Mouse (Mus musculus): ENCODE data around the gene Tmem132c. TPM values are rescaled to one million over a fixed set of nuclear protein-coding genes. Genes with fewer than 3 reads are reported as not detected.

Tmem132c gene
- polyA plus RNA-seq, 1 experiment, result not detected

DNA sequence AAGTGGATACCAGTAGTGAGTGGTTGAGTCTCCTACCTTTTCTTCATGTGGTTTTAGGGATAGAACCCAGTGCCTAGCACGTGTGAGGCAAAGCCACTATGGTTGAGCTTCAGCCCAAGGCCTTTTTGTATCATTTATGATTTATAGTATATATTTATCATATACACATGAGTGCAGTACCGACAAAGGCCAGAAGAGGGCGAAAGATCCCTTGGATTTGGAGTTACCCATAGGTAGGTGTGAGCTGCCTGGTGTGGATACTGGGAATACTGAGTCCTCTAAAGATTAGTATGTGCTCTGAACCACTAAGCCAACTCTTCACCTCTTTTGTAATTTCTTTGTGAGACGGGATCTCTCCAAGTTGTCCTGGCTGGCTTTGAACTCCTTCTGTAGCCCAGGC lies 212.0 kb downstream of the Tmem132c start:
- WGBS, result 34% methylated on average over 4 of the region's 4 CpGs
- TF ChIP-seq CTCF (IDR thresholded peaks at IDR 0.05; ENCODE audit: insufficient read depth, low read depth, low read length) (no peak), POLR2A (IDR thresholded peaks at IDR 0.05; ENCODE audit: insufficient read depth, low read depth, low read length) (no peak)
- H3K4me3 ChIP-seq (ENCODE audit: insufficient read depth, low read depth, low read length), result no peak overlapping the region
- H3K27ac ChIP-seq (ENCODE audit: insufficient read depth, low read depth, low read length), result no peak overlapping the region
- H3K4me1 ChIP-seq (ENCODE audit: control insufficient read depth, insufficient read depth, low read length), result no peaks in the 10 kb centered on the region

DNA sequence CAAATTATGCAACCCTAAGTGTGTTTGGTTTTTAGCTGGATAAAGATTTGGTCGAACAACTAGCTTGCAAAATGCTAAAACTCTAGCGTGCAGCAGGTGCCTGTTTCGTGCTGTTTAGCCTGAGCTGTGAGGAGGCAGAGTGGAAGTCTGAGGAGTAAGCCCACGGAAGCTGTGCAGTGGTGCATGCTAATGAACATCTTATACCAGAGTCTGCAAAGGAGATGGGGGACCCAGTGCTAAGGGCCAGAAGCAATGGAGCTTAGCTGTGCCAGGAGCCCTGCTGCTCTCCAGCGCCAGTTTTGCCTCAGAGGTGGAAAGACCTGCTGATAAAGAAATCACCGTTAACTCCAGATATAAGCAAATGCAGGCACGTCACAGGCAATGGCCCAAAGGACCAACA lies 212.5 kb downstream of the Tmem132c start:
- TF ChIP-seq POLR2A (IDR thresholded peaks at IDR 0.05; ENCODE audit: insufficient read depth, low read depth, low read length), result no peak
- no peak for TF ChIP-seq CTCF (IDR thresholded peaks at IDR 0.05; ENCODE audit: insufficient read depth, low read depth, low read length)
- WGBS, result 75% methylated on average over 7 of the region's 7 CpGs
- H3K27ac ChIP-seq (ENCODE audit: insufficient read depth, low read depth, low read length), result no peak overlapping the region
- H3K4me3 ChIP-seq (ENCODE audit: insufficient read depth, low read depth, low read length), result no peak overlapping the region
- H3K4me1 ChIP-seq (ENCODE audit: control insufficient read depth, insufficient read depth, low read length), result no peaks in the 10 kb centered on the region

DNA sequence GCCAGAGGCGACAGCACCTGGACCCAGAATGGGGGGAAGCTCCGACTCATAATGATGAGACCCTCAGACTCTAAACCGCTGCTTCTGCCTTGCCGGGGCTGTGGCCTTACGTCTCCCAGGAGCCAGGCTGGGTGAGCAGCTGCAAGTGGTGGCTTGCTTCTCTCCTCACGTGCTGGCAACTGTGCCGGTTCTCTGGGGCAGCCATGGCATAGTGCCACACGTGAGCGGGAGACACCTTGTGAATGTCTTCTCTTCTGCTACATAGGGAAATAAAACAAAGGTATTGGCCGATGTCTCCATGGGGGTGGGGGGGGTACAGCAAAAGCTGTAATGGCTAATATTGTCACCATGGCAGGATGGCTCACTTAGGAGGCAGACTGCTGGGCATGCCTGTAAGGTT lies 214.5 kb downstream of the Tmem132c start:
- Histone ChIP-seq H3K4me1 (ENCODE audit: control insufficient read depth, insufficient read depth, low read length) (no peaks in the 10 kb centered on the region), H3K27ac (ENCODE audit: insufficient read depth, low read depth, low read length) (no peak overlapping the region), H3K4me3 (ENCODE audit: insufficient read depth, low read depth, low read length) (no peak overlapping the region)
- 86% methylated on average over 10 of the region's 10 CpGs for WGBS
- TF ChIP-seq POLR2A (IDR thresholded peaks at IDR 0.05; ENCODE audit: insufficient read depth, low read depth, low read length) (no peak), CTCF (IDR thresholded peaks at IDR 0.05; ENCODE audit: insufficient read depth, low read depth, low read length) (no peak)

DNA sequence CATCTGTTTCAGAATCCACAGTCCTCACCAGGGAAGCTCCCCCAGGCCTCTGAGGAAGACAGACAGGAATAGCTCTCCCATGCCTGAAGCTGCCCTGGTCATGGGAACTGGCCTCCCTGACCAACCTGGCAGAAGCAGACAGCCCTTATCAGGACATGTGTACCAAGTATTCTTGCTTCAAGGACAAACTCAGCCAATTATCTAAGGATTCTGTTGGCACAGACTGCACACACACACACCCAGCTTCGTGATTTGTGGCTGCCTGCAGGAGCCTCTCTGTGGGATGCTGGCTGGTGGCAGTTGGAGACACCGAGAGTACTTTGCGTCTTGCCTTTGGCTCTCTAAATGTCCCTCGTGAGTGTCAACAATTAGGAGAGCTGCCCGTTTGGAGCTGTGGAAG lies 226.5 kb downstream of the Tmem132c start:
- TF ChIP-seq POLR2A (IDR thresholded peaks at IDR 0.05; ENCODE audit: insufficient read depth, low read depth, low read length) (no peak), CTCF (IDR thresholded peaks at IDR 0.05; ENCODE audit: insufficient read depth, low read depth, low read length) (no peak)

DNA sequence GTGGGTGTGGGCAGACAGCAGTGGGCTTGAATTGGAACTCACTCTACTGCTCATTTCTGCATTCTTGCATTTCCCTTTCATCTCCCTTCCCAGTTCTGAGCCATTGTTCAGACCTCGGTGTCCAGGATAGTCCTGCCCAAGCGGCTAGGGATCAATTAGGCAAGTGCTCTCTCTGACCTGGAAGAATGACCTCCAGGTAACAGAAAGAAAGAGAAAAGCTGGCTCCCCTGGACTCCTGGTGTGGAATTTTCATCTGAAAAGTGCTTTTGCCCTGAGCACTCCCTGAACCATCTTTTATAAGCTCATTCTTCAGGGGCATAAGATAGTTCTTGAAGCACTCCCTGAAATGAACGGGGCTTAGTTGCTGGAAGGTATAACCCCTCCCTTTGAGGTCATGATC lies 228.7 kb downstream of the Tmem132c start:
- Histone ChIP-seq H3K4me3 (ENCODE audit: insufficient read depth, low read depth, low read length) (no peak overlapping the region), H3K27ac (ENCODE audit: insufficient read depth, low read depth, low read length) (no peak overlapping the region), H3K4me1 (ENCODE audit: control insufficient read depth, insufficient read depth, low read length) (no peaks in the 10 kb centered on the region)
- TF ChIP-seq POLR2A (IDR thresholded peaks at IDR 0.05; ENCODE audit: insufficient read depth, low read depth, low read length) (no peak), CTCF (IDR thresholded peaks at IDR 0.05; ENCODE audit: insufficient read depth, low read depth, low read length) (no peak)
- WGBS, result 40% methylated on average over 3 of the region's 3 CpGs

More for the DNA sequence above, 226.5 kb downstream of the Tmem132c start:
- Histone ChIP-seq H3K27ac (ENCODE audit: insufficient read depth, low read depth, low read length) (no peak overlapping the region), H3K4me3 (ENCODE audit: insufficient read depth, low read depth, low read length) (no peak overlapping the region), H3K4me1 (ENCODE audit: control insufficient read depth, insufficient read depth, low read length) (no peaks in the 10 kb centered on the region)
- 47% methylated on average over 5 of the region's 5 CpGs for WGBS

DNA sequence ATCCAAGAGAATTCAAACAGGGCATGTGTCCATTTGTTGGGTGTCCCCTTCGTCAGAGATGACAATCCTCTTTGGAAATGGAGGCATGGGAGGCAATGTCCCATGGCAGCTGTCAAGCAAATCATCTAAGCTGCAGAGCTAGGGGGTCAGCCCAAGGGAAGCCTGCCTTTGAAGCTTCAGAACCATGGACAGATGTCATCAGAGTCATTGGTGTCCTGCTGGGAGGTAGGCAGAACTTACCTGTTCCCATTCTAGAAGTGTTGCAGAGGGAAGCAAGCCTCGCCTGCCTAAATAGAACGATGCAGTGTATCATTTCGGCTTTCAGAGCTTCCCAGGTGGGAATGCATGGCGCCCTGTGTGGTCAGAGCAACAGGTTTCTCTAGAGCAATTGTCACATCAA lies 230.3 kb downstream of the Tmem132c start:
- no peak overlapping the region for H3K4me3 ChIP-seq (ENCODE audit: insufficient read depth, low read depth, low read length)
- 72% methylated on average over 5 of the region's 5 CpGs for WGBS
- no peaks in the 10 kb centered on the region for H3K4me1 ChIP-seq (ENCODE audit: control insufficient read depth, insufficient read depth, low read length)
- no peak for TF ChIP-seq CTCF (IDR thresholded peaks at IDR 0.05; ENCODE audit: insufficient read depth, low read depth, low read length)
- TF ChIP-seq POLR2A (IDR thresholded peaks at IDR 0.05; ENCODE audit: insufficient read depth, low read depth, low read length), result no peak
- H3K27ac ChIP-seq (ENCODE audit: insufficient read depth, low read depth, low read length), result no peak overlapping the region

DNA sequence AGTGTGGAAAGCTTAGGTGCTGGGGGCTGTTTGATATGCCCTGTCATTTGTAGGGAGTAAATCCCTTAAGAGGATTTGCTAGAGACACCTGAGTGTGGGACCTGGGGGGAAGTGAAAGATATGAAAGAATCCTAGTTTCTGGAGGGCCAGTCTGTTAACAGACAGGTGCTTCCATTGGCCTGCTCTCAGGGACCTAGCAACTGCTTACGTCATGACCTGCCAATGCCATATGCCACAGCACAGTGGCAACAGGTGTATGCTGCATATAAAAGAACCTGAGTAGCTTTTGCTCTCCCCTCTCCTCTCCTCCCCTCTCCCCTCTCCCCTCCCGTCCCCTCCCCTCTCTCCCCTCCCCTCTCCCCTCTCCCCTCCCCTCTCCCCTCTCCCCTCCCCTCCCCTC lies 232.1 kb downstream of the Tmem132c start:
- Histone ChIP-seq H3K4me3 (ENCODE audit: insufficient read depth, low read depth, low read length) (no peak overlapping the region), H3K27ac (ENCODE audit: insufficient read depth, low read depth, low read length) (no peak overlapping the region), H3K4me1 (ENCODE audit: control insufficient read depth, insufficient read depth, low read length) (peaks cover 5% of the 10 kb centered on the region)
- TF ChIP-seq POLR2A (IDR thresholded peaks at IDR 0.05; ENCODE audit: insufficient read depth, low read depth, low read length) (no peak), CTCF (IDR thresholded peaks at IDR 0.05; ENCODE audit: insufficient read depth, low read depth, low read length) (no peak)
- WGBS, result 47% methylated on average over 2 of the region's 2 CpGs

DNA sequence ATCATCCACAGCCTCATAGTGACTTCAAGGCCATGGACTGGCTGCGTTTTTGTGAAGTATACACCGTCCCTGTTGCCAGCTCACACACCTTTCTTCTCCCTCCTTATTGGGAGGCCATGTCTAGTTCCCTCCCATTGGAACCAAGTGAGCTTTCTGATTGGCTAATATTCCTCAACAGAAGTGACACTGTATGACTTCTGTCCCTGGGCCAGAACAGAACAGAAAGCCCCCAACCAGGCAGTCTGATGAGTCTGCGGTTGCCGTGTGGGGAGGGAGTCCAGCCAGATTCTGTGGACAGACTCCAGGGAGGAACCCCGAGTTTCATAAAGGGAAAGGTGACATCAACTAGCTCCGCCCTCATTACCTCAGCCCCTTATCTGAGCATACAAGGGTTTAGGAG lies 233.2 kb downstream of the Tmem132c start:
- WGBS, result 86% methylated on average over 6 of the region's 6 CpGs
- Histone ChIP-seq H3K4me3 (ENCODE audit: insufficient read depth, low read depth, low read length) (no peak overlapping the region), H3K4me1 (ENCODE audit: control insufficient read depth, insufficient read depth, low read length) (peaks cover 5% of the 10 kb centered on the region), H3K27ac (ENCODE audit: insufficient read depth, low read depth, low read length) (no peak overlapping the region)
- no peak for TF ChIP-seq CTCF (IDR thresholded peaks at IDR 0.05; ENCODE audit: insufficient read depth, low read depth, low read length)
- no peak for TF ChIP-seq POLR2A (IDR thresholded peaks at IDR 0.05; ENCODE audit: insufficient read depth, low read depth, low read length)

DNA sequence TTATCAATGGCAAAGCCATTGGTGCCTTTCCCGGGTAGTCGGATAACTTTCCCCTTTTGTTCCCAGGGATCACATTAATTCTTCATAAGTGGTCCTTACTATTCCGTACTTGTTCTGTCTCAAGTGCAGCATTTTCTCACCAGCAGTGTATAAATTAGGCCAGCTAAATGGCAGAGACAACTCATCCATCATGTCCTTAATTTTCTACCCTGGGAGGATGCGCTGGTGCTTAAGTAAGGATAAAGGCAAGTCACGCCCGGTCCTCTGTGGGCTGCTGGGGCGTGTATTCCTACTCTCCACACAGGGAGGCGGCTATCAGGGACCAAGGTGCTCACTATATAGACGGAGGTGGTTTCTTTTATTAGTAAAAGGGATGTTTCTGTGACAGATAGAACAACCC lies 236.2 kb downstream of the Tmem132c start:
- 30% methylated on average over 9 of the region's 9 CpGs for WGBS
- no peak overlapping the region for H3K4me3 ChIP-seq (ENCODE audit: insufficient read depth, low read depth, low read length)
- peaks cover 5% of the 10 kb centered on the region for H3K4me1 ChIP-seq (ENCODE audit: control insufficient read depth, insufficient read depth, low read length)
- no peak overlapping the region for H3K27ac ChIP-seq (ENCODE audit: insufficient read depth, low read depth, low read length)
- no peak for TF ChIP-seq CTCF (IDR thresholded peaks at IDR 0.05; ENCODE audit: insufficient read depth, low read depth, low read length)
- TF ChIP-seq POLR2A (IDR thresholded peaks at IDR 0.05; ENCODE audit: insufficient read depth, low read depth, low read length), result no peak

DNA sequence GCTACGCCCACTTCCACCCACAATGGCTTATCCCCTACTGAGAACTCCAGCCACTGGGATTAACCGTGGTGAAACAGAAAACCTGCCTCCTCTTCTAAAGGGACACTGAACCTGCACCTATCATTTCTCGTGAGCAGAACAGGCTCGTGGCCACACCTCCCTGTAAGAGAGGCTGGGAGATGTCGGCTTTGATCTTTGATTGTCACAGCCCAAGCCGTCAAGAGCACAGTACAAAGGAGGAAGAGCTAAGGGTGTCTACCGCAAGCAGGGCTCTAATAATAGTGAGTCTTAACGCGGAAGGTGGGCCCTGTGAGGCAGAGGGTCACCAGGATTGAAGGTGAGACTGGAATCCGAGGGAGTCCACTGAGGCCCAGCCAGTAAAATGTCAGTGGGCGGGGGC lies 236.7 kb downstream of the Tmem132c start:
- Histone ChIP-seq H3K4me1 (ENCODE audit: control insufficient read depth, insufficient read depth, low read length) (peaks cover 5% of the 10 kb centered on the region), H3K4me3 (ENCODE audit: insufficient read depth, low read depth, low read length) (no peak overlapping the region), H3K27ac (ENCODE audit: insufficient read depth, low read depth, low read length) (no peak overlapping the region)
- WGBS, result 36% methylated on average over 11 of the region's 11 CpGs
- TF ChIP-seq CTCF (IDR thresholded peaks at IDR 0.05; ENCODE audit: insufficient read depth, low read depth, low read length) (no peak), POLR2A (IDR thresholded peaks at IDR 0.05; ENCODE audit: insufficient read depth, low read depth, low read length) (no peak)

Data from olfactory bulb, adult 2 months (tissue).